Mouse (Mus musculus) heart, adult 9 months (tissue): Measurements from ENCODE around the gene Tmem150a.

Experiments used
- DNase-seq, 2 experiments: peaks; one replicate each; pipeline ENCODE4 v3.0.0; 2022; ENCODE audit warnings: low spot score in 2 of 2

Tmem150a gene

DNA sequence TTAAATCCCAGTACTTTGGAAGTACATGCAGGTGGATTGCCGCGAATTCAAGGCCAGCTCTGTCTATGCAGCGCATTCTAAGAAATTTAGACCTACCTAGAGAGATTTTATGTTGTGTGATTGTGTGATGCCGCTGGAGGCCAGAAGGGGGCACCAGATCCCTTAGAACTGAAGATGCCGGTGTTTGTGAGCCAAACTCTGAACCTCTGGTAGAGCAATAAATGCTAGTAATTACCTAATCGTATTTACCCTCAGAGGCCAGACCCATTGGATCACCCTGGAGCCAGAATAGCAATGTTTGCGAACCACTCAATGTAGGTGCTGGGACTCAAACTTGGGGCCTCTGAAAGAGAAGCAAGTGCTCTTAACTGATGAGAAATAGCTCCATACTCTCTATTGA lies 46.6 kb downstream of the Tmem150a start:
- DNase-seq: peak; percentile 47 to 76

GRCm38 (mm10) chr6:72405356-72405755 lies 50.1 kb downstream of the Tmem150a start:
- no peak for DNase-seq

GRCm38 (mm10) chr6:72407119-72407518 lies 51.9 kb downstream of the Tmem150a start:
- DNase-seq: peak; percentile 49 to 77
